Comparison of ENCODE assay signal across 8 mouse cellular contexts in the genomic region with DNA sequence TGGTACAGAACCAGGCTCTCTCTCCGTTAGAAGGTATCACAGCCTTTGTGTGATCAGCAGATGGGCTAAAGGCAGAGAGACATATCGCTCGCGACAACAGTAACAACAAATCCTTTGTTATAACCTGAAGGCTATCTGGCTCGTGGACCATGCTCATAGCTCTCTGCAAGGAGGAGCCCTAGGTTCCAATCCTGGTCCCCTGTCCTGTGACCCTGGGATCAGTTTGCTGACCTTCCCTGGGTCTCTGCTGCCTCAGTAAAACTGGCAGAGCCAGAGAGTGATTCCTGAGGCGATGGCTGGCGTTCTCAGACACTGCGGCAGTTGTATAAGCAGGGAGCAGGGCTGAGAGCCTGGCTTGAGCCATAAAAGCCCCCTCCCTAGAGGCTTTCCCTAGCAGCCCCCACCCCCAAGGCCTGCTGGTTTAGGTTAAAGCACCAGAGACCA. TPM values are rescaled to one million over a fixed set of nuclear protein-coding genes. Genes with fewer than 3 reads are reported as not detected.
DNase-seq lines count a peak whose midpoint lies in the region; ATAC-seq and TF ChIP-seq lines count a peak whose summit lies in the region.

No protein-coding gene starts in this region.

- intact Hi-C loops in gastrocnemius, adult 2 months (cut with DNase I): no loop called here

- peak overlapping the region; percentile 79 for H3K27ac ChIP-seq in gastrocnemius, adult 2 months
- peak overlapping the region; percentile 66 for H3K27ac ChIP-seq in liver, embryonic 12.5 days

- H3K4me1 ChIP-seq in liver, embryonic 12.5 days: peaks cover 74% of the 10 kb centered on the region

- H3K9me3 ChIP-seq in liver, embryonic 12.5 days (replicated peaks): no peaks in the 10 kb centered on the region

- 61% methylated on average over 8 of the region's 8 CpGs for WGBS in liver, embryonic 12.5 days (ENCODE audit: insufficient replicate concordance)

- H3K4me3 ChIP-seq in gastrocnemius, adult 2 months: no peak overlapping the region
- no peak overlapping the region for H3K4me3 ChIP-seq in liver, embryonic 12.5 days

- no peak for ATAC-seq in liver, embryonic 12.5 days

- TF ChIP-seq CTCF in gastrocnemius, adult 2 months (IDR thresholded peaks at IDR 0.05): no peak

- H3K9ac ChIP-seq in liver, embryonic 12.5 days: no peak overlapping the region

- H3K27me3 ChIP-seq in liver, embryonic 12.5 days (replicated peaks): peaks cover 71% of the 10 kb centered on the region

- H3K4me2 ChIP-seq in liver, embryonic 12.5 days: no peak overlapping the region

- DNase-seq in gastrocnemius, adult 2 months: no peak
- DNase-seq in gastrocnemius, adult 18-20 months (ENCODE audit: low spot score): no peak
- peak; percentile 26 for DNase-seq in retina, postnatal 1 day
- no peak for DNase-seq in retina, embryonic 14.5 days (ENCODE audit: low spot score)
- DNase-seq in yolk sac, embryonic 10.5 days (ENCODE audit: low spot score): peak; percentile 23
- DNase-seq in gastrocnemius, adult 8-10 months (ENCODE audit: low spot score in 2 of 2): no peak
- DNase-seq in kidney, postnatal 25 days: no peak

- H3K36me3 ChIP-seq in liver, embryonic 12.5 days: no peaks in the 10 kb centered on the region

RNA-seq across cellular contexts. Expression of a gene that starts 40.0 kb away (rescaled TPM):
- 10 to 100 TPM; 34.9 to 35.6 TPM for total RNA-seq in gastrocnemius, adult 2 months (2021)
- total RNA-seq in gastrocnemius, adult 18-20 months (2021): 10 to 100 TPM; 29.1 to 33.3 TPM
- polyA plus RNA-seq in liver, embryonic 12.5 days (2016; fragmentation: Nextera tagmentation; extraction: Ambion mirVana): 35.9 and 42.2 TPM in 2 replicates
- total RNA-seq in gastrocnemius, adult 8-10 months (2022): 10 to 100 TPM; 18.8 to 27.9 (median 27.3) TPM

Comparison
In these comparisons a context has a peak if more than half of its experiments do, and no peak if none do; other contexts are left out.
1. DNase-seq: peak in retina, postnatal 1 day (single experiment) and yolk sac, embryonic 10.5 days (single experiment); none in gastrocnemius, adult 2 months (single experiment), gastrocnemius, adult 18-20 months (single experiment), retina, embryonic 14.5 days (single experiment), gastrocnemius, adult 8-10 months (0 of 2) and kidney, postnatal 25 days (0 of 2).